Mouse (Mus musculus) myocyte (in vitro differentiated cells): Measurements from ENCODE around the gene Map1s. TPM values are rescaled to one million over a fixed set of nuclear protein-coding genes. Genes with fewer than 3 reads are reported as not detected.
A peak's percentile ranks its signal among the peaks of the same experiment; 100 is the strongest.

Experiments used
- H3K27me3 ChIP-seq: one replicate; pipeline ENCODE4 v1.6.1; 2011; ENCODE audit not compliant: control insufficient read depth, insufficient read depth, insufficient read length
- H3K36me3 ChIP-seq: one replicate; pipeline ENCODE4 v1.6.1; 2011; ENCODE audit not compliant: control insufficient read depth, insufficient read depth
- H3K4me2 ChIP-seq: one replicate; pipeline ENCODE4 v1.6.1; 2011; ENCODE audit warnings: low read depth, control low read depth
- H3K4me3 ChIP-seq: one replicate; pipeline ENCODE4 v1.5.1; 2011; ENCODE audit warnings: mild to moderate bottlenecking, control low read depth, moderate library complexity
- H3K79me2 ChIP-seq: one replicate; pipeline ENCODE4 v1.6.1; 2011; ENCODE audit not compliant: control insufficient read depth, insufficient read depth
- H3ac ChIP-seq: one replicate; pipeline ENCODE4 v1.6.1; 2011; ENCODE audit not compliant: control insufficient read depth, insufficient read length
- CEBPB ChIP-seq: IDR thresholded peaks from 2 replicates; pipeline ENCODE4 v1.6.1; 2011; ENCODE audit warnings: mild to moderate bottlenecking, moderate library complexity; ENCODE audit not compliant: poor library complexity, insufficient read depth, severe bottlenecking
- E2F4 ChIP-seq: IDR thresholded peaks from one replicate; pipeline ENCODE4 v1.6.1; 2011; ENCODE audit warnings: mild to moderate bottlenecking, control low read depth, moderate library complexity; ENCODE audit not compliant: insufficient read depth
- MAX ChIP-seq: IDR thresholded peaks from one replicate; pipeline ENCODE4 v1.6.1; 2011; ENCODE audit warnings: low read depth, mild to moderate bottlenecking, control low read depth
- MYOD1 ChIP-seq, 3 experiments: IDR thresholded peaks; one replicate each; pipeline ENCODE4 v1.6.1; 2011; ENCODE audit warnings: control low read depth in 2 of 3, low read depth in 2 of 3, mild to moderate bottlenecking in 2 of 3, moderate library complexity in 1 of 3; ENCODE audit not compliant: insufficient read length in 2 of 3, control insufficient read depth in 1 of 3
- MYOG ChIP-seq, 3 experiments: IDR thresholded peaks; one replicate each; pipeline ENCODE4 v1.6.1; 2011; ENCODE audit warnings: control low read depth in 2 of 3, low read depth in 2 of 3, mild to moderate bottlenecking in 2 of 3; ENCODE audit not compliant: insufficient read length in 2 of 3, control insufficient read depth in 1 of 3, insufficient read depth in 1 of 3
- POLR2A ChIP-seq: IDR thresholded peaks from one replicate; pipeline ENCODE4 v1.6.1; 2011; ENCODE audit warnings: low read depth, mild to moderate bottlenecking, control low read depth, moderate library complexity; ENCODE audit not compliant: insufficient read length
- POLR2AphosphoS2 ChIP-seq: IDR thresholded peaks from one replicate; pipeline ENCODE4 v1.6.1; 2011; ENCODE audit warnings: low read depth, control low read depth; ENCODE audit not compliant: insufficient read length
- REST ChIP-seq: IDR thresholded peaks from one replicate; pipeline ENCODE4 v1.6.1; 2011; ENCODE audit warnings: mild to moderate bottlenecking, control low read depth, moderate library complexity; ENCODE audit not compliant: insufficient read depth, insufficient read length
- SRF ChIP-seq: IDR thresholded peaks from one replicate; pipeline ENCODE4 v1.6.1; 2011; ENCODE audit warnings: low read depth; ENCODE audit not compliant: control insufficient read depth, insufficient read length
- TCF12 ChIP-seq: IDR thresholded peaks from one replicate; pipeline ENCODE4 v1.6.1; 2011; ENCODE audit warnings: mild to moderate bottlenecking, control low read depth; ENCODE audit not compliant: poor library complexity, insufficient read depth, severe bottlenecking
- TCF3 ChIP-seq: IDR thresholded peaks from one replicate; pipeline ENCODE4 v1.6.1; 2011; ENCODE audit warnings: low read depth, control low read depth; ENCODE audit not compliant: insufficient read length
- USF1 ChIP-seq: IDR thresholded peaks from one replicate; pipeline ENCODE4 v1.6.1; 2011; ENCODE audit warnings: low read depth, mild to moderate bottlenecking, control low read depth, moderate library complexity
- polyA plus RNA-seq: library from polyadenylated mRNA; unstranded; fragments of >200 nt; fragmentation: generic; extraction: Trizol; gene quantifications from one replicate; pipeline ENCODE4 v1.2.1, GENCODE M21; 2012; ENCODE audit warnings: missing spikeins

Map1s gene
- polyA plus RNA-seq, 1 experiment = 62.0 TPM

DNA sequence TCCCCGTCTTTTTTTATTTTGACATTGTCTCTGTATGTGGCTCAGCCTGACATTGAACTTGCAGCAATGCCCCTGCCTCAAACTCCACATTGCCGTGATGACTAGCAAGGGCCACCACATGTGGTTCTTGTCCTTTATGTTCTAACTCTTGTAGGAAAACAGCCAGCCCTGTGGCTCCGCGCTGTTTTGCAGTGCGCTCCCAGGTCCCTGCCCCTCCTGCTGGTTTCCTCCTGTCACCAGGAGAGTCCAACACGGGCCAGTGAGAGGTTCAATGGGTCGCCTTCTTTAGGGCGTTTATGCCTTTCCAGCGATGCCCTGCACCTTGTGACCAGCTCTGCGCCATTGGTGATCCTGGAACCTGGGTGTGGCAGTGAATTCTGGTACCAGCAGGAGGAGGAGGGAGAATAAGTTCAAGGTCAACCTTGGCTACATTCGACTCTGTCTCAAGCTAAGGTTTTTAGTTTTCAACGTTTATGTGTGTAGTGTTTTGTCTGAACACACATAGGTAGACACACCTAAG is 39.7 kb upstream of the Map1s start:
- peak overlapping the region; percentile 33 for H3K4me3 ChIP-seq
- H3K79me2 ChIP-seq = no peaks in the 10 kb centered on the region
- H3ac ChIP-seq = no peak overlapping the region
- no peaks in the 10 kb centered on the region for H3K27me3 ChIP-seq
- peak overlapping the region; percentile 81 for H3K4me2 ChIP-seq
- H3K36me3 ChIP-seq = no peaks in the 10 kb centered on the region
- TF ChIP-seq POLR2AphosphoS2 (no peak), MAX (no peak), TCF3 (no peak), CEBPB (no peak), MYOD1 (IDR thresholded peaks at IDR 0.05; ENCODE audit: control insufficient read depth in 1 of 3, insufficient read length in 2 of 3, low read depth in 2 of 3) (no peak)

DNA sequence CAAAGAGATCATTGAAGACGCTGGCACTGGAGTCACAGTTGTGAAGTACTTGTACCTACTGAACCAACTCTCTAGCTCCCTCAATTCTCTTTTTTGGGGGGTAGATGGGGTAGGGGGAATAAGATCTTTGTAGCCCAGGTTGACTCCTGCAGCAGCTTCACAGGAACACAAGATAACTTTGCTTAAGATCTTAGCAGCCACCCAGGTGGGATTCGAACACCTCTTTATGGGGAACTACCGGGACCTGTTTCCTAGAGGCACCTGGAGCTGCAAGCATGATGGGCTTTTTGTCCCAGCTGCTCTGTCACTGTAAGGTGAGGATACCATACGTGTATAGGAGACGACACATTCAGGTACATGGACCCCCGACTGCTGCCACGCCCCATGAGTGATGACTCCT is 39.2 kb upstream of the Map1s start:
- TF ChIP-seq POLR2AphosphoS2 = peak; percentile 29
- no peak for TF ChIP-seq TCF12
- H3K79me2 ChIP-seq = no peaks in the 10 kb centered on the region

GRCm38 (mm10) chr8:70868559-70869198 is 37.1 kb upstream of the Map1s start:
- Histone ChIP-seq H3ac (no peak overlapping the region), H3K4me3 (no peak overlapping the region), H3K4me2 (no peak overlapping the region), H3K36me3 (no peaks in the 10 kb centered on the region), H3K27me3 (no peaks in the 10 kb centered on the region), H3K79me2 (peaks cover 6% of the 10 kb centered on the region)
- TF ChIP-seq TCF3 (no peak), MYOG (IDR thresholded peaks at IDR 0.05; ENCODE audit: control insufficient read depth in 1 of 3, insufficient read depth in 1 of 3, insufficient read length in 2 of 3, low read depth in 2 of 3) (no peak), CEBPB (no peak), POLR2AphosphoS2 (peak; percentile 39), POLR2A (no peak)

More for the DNA sequence above, 39.2 kb upstream of the Map1s start:
- H3K36me3 ChIP-seq = no peaks in the 10 kb centered on the region
- H3K4me2 ChIP-seq = peak overlapping the region; percentile 81
- H3K27me3 ChIP-seq = no peaks in the 10 kb centered on the region
- H3ac ChIP-seq = no peak overlapping the region
- H3K4me3 ChIP-seq = no peak overlapping the region

- Histone ChIP-seq H3K27me3 (no peaks in the 10 kb centered on the region), H3K4me3 (no peak overlapping the region), H3K36me3 (no peaks in the 10 kb centered on the region), H3ac (no peak overlapping the region), H3K79me2 (peaks cover 6% of the 10 kb centered on the region), H3K4me2 (no peak overlapping the region)
- TF ChIP-seq POLR2A = no peak
- no peak for TF ChIP-seq MAX
- no peak for TF ChIP-seq USF1
- TF ChIP-seq MYOD1 (IDR thresholded peaks at IDR 0.05; ENCODE audit: control insufficient read depth in 1 of 3, insufficient read length in 2 of 3, low read depth in 2 of 3) = no peak
- no peak for TF ChIP-seq REST
- no peak for TF ChIP-seq E2F4
- no peak for TF ChIP-seq TCF12
- TF ChIP-seq TCF3 = no peak
- TF ChIP-seq SRF = no peak
- TF ChIP-seq MYOG (IDR thresholded peaks at IDR 0.05; ENCODE audit: control insufficient read depth in 1 of 3, insufficient read depth in 1 of 3, insufficient read length in 2 of 3, low read depth in 2 of 3) = no peak
- TF ChIP-seq CEBPB = no peak
- no peak for TF ChIP-seq POLR2AphosphoS2
Measured at GRCm38 (mm10) chr8:70869199-70869571, 36.5 kb upstream of the Map1s start.

- TF ChIP-seq MYOG (IDR thresholded peaks at IDR 0.05; ENCODE audit: control insufficient read depth in 1 of 3, insufficient read depth in 1 of 3, insufficient read length in 2 of 3, low read depth in 2 of 3) = no peak
- no peak for TF ChIP-seq TCF12
- peak; percentile 14 for TF ChIP-seq SRF
- TF ChIP-seq REST = no peak
- no peak for TF ChIP-seq POLR2AphosphoS2
- Histone ChIP-seq H3K27me3 (no peaks in the 10 kb centered on the region), H3K79me2 (peaks cover 6% of the 10 kb centered on the region), H3K36me3 (no peaks in the 10 kb centered on the region), H3K4me3 (no peak overlapping the region), H3K4me2 (no peak overlapping the region), H3ac (no peak overlapping the region)
Measured at GRCm38 (mm10) chr8:70869601-70870041, 36.1 kb upstream of the Map1s start.
